In the genomic region with DNA sequence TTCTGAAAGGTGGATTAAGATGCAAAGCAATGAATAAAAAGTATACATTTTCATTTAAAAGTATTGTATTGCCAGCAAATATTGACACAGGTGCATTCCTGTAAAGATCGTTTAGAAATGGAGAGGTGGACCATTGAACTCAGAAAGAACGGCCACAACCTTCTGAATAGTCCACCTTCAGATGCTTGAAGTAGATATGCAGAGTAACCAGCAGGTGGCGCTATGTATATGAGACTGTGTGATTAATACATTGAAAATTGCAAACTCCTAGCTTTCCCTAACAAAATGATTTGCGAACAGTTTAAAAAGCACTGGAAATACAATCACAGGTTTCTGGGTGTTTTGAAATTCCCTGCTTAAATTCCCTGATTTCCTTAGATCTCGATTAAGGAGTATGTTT, we compare ENCODE assay signal across 8 mouse cellular contexts.
DNase-seq lines count a peak whose midpoint lies in the region; ATAC-seq and TF ChIP-seq lines count a peak whose summit lies in the region.

No protein-coding gene starts in this region.

- peak; percentile 83; the same call in 1 of the 2 replicates for ATAC-seq in forebrain, embryonic 11.5 days (replicated peaks; ENCODE audit: low FRiP score)
- no peak for ATAC-seq in intestine, postnatal 0 days
- ATAC-seq in midbrain, embryonic 16.5 days, result peak; percentile 75

- intact Hi-C loops in left cerebral cortex, postnatal 10 days (cut with DNase I), result loop anchor here (5.0 to 10.0 kb wide), 3 partner anchors 512 to 1355 kb away; no protein-coding TSS in a partner anchor

- H3K27ac ChIP-seq in forebrain, embryonic 11.5 days (ENCODE audit: low read depth, low read length), result no peak overlapping the region
- H3K27ac ChIP-seq in intestine, postnatal 0 days (ENCODE audit: low read depth, low read length), result no peak overlapping the region
- no peak overlapping the region for H3K27ac ChIP-seq in midbrain, embryonic 16.5 days (ENCODE audit: low read length)

- 14% methylated on average over 5 of the region's 5 CpGs for WGBS in forebrain, embryonic 11.5 days
- WGBS in intestine, postnatal 0 days, result 7% methylated on average over 5 of the region's 5 CpGs
- 17% methylated on average over 5 of the region's 5 CpGs for WGBS in midbrain, embryonic 16.5 days

- peak; percentile 7 to 45 for DNase-seq in spleen, postnatal 10 days (ENCODE audit: low spot score in 2 of 2)
- no peak for DNase-seq in spleen, adult 18-20 months
- peak; percentile 20 to 52 for DNase-seq in adrenal gland, postnatal 36 days
- DNase-seq in forebrain, embryonic 11.5 days (ENCODE audit: low spot score), result peak; percentile 63
- peak; percentile 46 to 58 for DNase-seq in left cerebral cortex, postnatal 10 days (ENCODE audit: extremely low spot score in 1 of 2, low spot score in 2 of 2)
- DNase-seq in thymus, postnatal 14 days, result peak; percentile 41

- H3K9ac ChIP-seq in forebrain, embryonic 11.5 days (ENCODE audit: low read length), result no peak overlapping the region
- no peak overlapping the region for H3K9ac ChIP-seq in intestine, postnatal 0 days (ENCODE audit: low read depth, low read length)
- no peak overlapping the region for H3K9ac ChIP-seq in midbrain, embryonic 16.5 days (ENCODE audit: low read depth, low read length)

- H3K4me1 ChIP-seq in forebrain, embryonic 11.5 days (replicated peaks; ENCODE audit: control insufficient read depth, insufficient read depth, low read length), result no peaks in the 10 kb centered on the region
- H3K4me1 ChIP-seq in intestine, postnatal 0 days (replicated peaks; ENCODE audit: control insufficient read depth, insufficient read depth, low read length), result no peaks in the 10 kb centered on the region
- H3K4me1 ChIP-seq in midbrain, embryonic 16.5 days (ENCODE audit: control insufficient read depth, insufficient read depth, low read length), result no peaks in the 10 kb centered on the region

- H3K9me3 ChIP-seq in forebrain, embryonic 11.5 days (ENCODE audit: control insufficient read depth, low read length), result no peaks in the 10 kb centered on the region
- no peaks in the 10 kb centered on the region for H3K9me3 ChIP-seq in intestine, postnatal 0 days (ENCODE audit: control insufficient read depth)
- no peaks in the 10 kb centered on the region for H3K9me3 ChIP-seq in midbrain, embryonic 16.5 days (replicated peaks; ENCODE audit: control insufficient read depth, low read length, poor library complexity, severe bottlenecking)

- no peak overlapping the region for H3K4me3 ChIP-seq in forebrain, embryonic 11.5 days (ENCODE audit: low read depth, low read length)
- no peak overlapping the region for H3K4me3 ChIP-seq in intestine, postnatal 0 days (ENCODE audit: low read depth, low read length)
- H3K4me3 ChIP-seq in midbrain, embryonic 16.5 days (ENCODE audit: low read depth, low read length), result no peak overlapping the region

- H3K27me3 ChIP-seq in forebrain, embryonic 11.5 days (ENCODE audit: control insufficient read depth, insufficient read depth, low read length), result no peaks in the 10 kb centered on the region
- no peaks in the 10 kb centered on the region for H3K27me3 ChIP-seq in intestine, postnatal 0 days (replicated peaks; ENCODE audit: control insufficient read depth, insufficient read depth, low read length)
- no peaks in the 10 kb centered on the region for H3K27me3 ChIP-seq in midbrain, embryonic 16.5 days (ENCODE audit: control insufficient read depth, insufficient read depth, low read depth, low read length)

- H3K4me2 ChIP-seq in forebrain, embryonic 11.5 days (ENCODE audit: low read depth, low read length, severe bottlenecking), result no peak overlapping the region
- no peak overlapping the region for H3K4me2 ChIP-seq in intestine, postnatal 0 days (replicated peaks; ENCODE audit: low read depth)
- no peak overlapping the region for H3K4me2 ChIP-seq in midbrain, embryonic 16.5 days (ENCODE audit: low read length)

- peak; percentile 84 for TF ChIP-seq CTCF in intestine, postnatal 0 days (IDR thresholded peaks at IDR 0.05; ENCODE audit: low read depth)

- H3K36me3 ChIP-seq in forebrain, embryonic 11.5 days (ENCODE audit: control insufficient read depth, insufficient read depth, low read length), result no peaks in the 10 kb centered on the region
- H3K36me3 ChIP-seq in intestine, postnatal 0 days (ENCODE audit: control insufficient read depth, insufficient read depth), result no peaks in the 10 kb centered on the region
- H3K36me3 ChIP-seq in midbrain, embryonic 16.5 days (ENCODE audit: control insufficient read depth, insufficient read depth, low read length), result no peaks in the 10 kb centered on the region

Comparison
In these comparisons a context has a peak if more than half of its experiments do, and no peak if none do; other contexts are left out.
1. DNase-seq: peak in spleen, postnatal 10 days (2 of 2), adrenal gland, postnatal 36 days (2 of 2), forebrain, embryonic 11.5 days (single experiment), left cerebral cortex, postnatal 10 days (2 of 2) and thymus, postnatal 14 days (single experiment); none in spleen, adult 18-20 months (0 of 2).